Mouse (Mus musculus): Measurements from ENCODE around the gene Acads.
"Not testable (repeated sequence)": the region's sequence is repeated elsewhere in the genome, so short reads cannot be mapped to it uniquely, and the experiment has no call there.

Gene Acads

GRCm38 (mm10) chr5:115148872-115149271, 29.7 kb upstream of the Acads start:
- not testable (repeated sequence) for DNase-seq

- DNase-seq, result no peak
Observed at GRCm38 (mm10) chr5:115148378-115148777, 29.2 kb upstream of the Acads start.

GRCm38 (mm10) chr5:115147388-115147787, 28.2 kb upstream of the Acads start:
- no peak for DNase-seq

- DNase-seq, result no peak
Observed at GRCm38 (mm10) chr5:115146747-115147130, 27.6 kb upstream of the Acads start.

GRCm38 (mm10) chr5:115145976-115146746, 27.0 kb upstream of the Acads start:
- DNase-seq, result no peak

GRCm38 (mm10) chr5:115145253-115145968, 26.3 kb upstream of the Acads start:
- no peak for DNase-seq

- DNase-seq, result no peak
Observed at GRCm38 (mm10) chr5:115144471-115144870, 25.3 kb upstream of the Acads start.

GRCm38 (mm10) chr5:115143552-115143951, 24.4 kb upstream of the Acads start:
- peak; percentile 82 to 85 for DNase-seq

GRCm38 (mm10) chr5:115142166-115142697, 23.1 kb upstream of the Acads start:
- no peak for DNase-seq

- no peak for DNase-seq
Observed at GRCm38 (mm10) chr5:115140726-115141125, 21.6 kb upstream of the Acads start.

- no peak for DNase-seq
Observed at GRCm38 (mm10) chr5:115139124-115139523, 20.0 kb upstream of the Acads start.

- DNase-seq, result peak; percentile 90 to 93
Observed at GRCm38 (mm10) chr5:115134234-115135165, 15.4 kb upstream of the Acads start, which contains the start of gene Unc119b. Gene Unc119b, minus strand, starts transcription at chr5:115134975.

GRCm38 (mm10) chr5:115133358-115134066, 14.4 kb upstream of the Acads start:
- no peak for DNase-seq

- no peak for DNase-seq
Observed at GRCm38 (mm10) chr5:115132465-115132864, 13.3 kb upstream of the Acads start.

- DNase-seq, result no peak
Observed at GRCm38 (mm10) chr5:115129328-115129727, 10.2 kb upstream of the Acads start.

GRCm38 (mm10) chr5:115127421-115128179, 8.5 kb upstream of the Acads start:
- peak in 1 of 2 experiments; percentile 42 for DNase-seq

- DNase-seq, result no peak
Observed at GRCm38 (mm10) chr5:115126578-115127312, 7.6 kb upstream of the Acads start.

GRCm38 (mm10) chr5:115125211-115125871, 6.2 kb upstream of the Acads start:
- DNase-seq, result peak; percentile 93

- no peak for DNase-seq
Observed at GRCm38 (mm10) chr5:115124690-115125089, 5.5 kb upstream of the Acads start.

- DNase-seq, result peak; percentile 69 to 77
Observed at GRCm38 (mm10) chr5:115120978-115121377, 1.8 kb upstream of the Acads start.

Data from cerebellum, postnatal 14 days (tissue).